Mouse (Mus musculus) adrenal gland, postnatal 25 days (tissue): ENCODE data around the gene Adgrg2. TPM values are rescaled to one million over a fixed set of nuclear protein-coding genes. Genes with fewer than 3 reads are reported as not detected.

ENCODE experiments used
- DNase-seq: peaks from one replicate; pipeline ENCODE4 v3.0.0; 2021; ENCODE audit warnings: mixed read lengths
- total RNA-seq: library from RNA; stranded (reverse); gene quantifications from 2 replicates; pipeline ENCODE4 v1.2.3, GENCODE M21; 2021

Adgrg2 gene
- total RNA-seq, 1 experiment from 2014 or later = 2.0 TPM

GRCm38 (mm10) chrX:160502048-160503041, 111.9 kb downstream of the Adgrg2 start, which contains the start of gene Phka2:
TSS of gene Phka2 (plus strand) at chrX:160502166.
- DNase-seq = peak; percentile 81

GRCm38 (mm10) chrX:160509046-160509445, 118.6 kb downstream of the Adgrg2 start:
- no peak for DNase-seq

GRCm38 (mm10) chrX:160510197-160510596, 119.7 kb downstream of the Adgrg2 start:
- DNase-seq = no peak

- DNase-seq = no peak
Observed at GRCm38 (mm10) chrX:160516027-160516426, 125.5 kb downstream of the Adgrg2 start.

GRCm38 (mm10) chrX:160542772-160543171, 152.3 kb downstream of the Adgrg2 start:
- DNase-seq = no peak

Other genes with a start within 250 kb of the Adgrg2 start
- gene Phka2, start 111.5 kb downstream of the Adgrg2 start, total RNA-seq = 26.0 and 37.9 TPM in 2 replicates